Mouse (Mus musculus) embryonic stem cell, embryonic (primary cell): ENCODE measurements at regions not wholly inside any gene's neighbourhood (a gene's known extent, or its start where the extent isn't known, plus 50 kb on each side); places are given as distances from the start of the nearest gene placed in this dataset.

Experiments
- CTCF ChIA-PET, 4 experiments: fragments of 300-600 bp in 2 of 4; fragments of 350-600 bp in 2 of 4; sonication (Branson Sonifier 250); formaldehyde crosslinking; loops; one replicate each; lab custom pipeline; 2022; ENCODE audit warnings: inconsistent platforms in 2 of 4; lab: Charles Lee
- POLR2A ChIA-PET, 4 experiments: fragments of 300-600 bp in 2 of 4; fragments of 350-600 bp in 2 of 4; sonication (Branson Sonifier 250); formaldehyde crosslinking; loops; one replicate each; lab custom pipeline; 2022; ENCODE audit warnings: antibody characterized with exemption in 4 of 4, inconsistent platforms in 1 of 4; lab: Charles Lee

DNA sequence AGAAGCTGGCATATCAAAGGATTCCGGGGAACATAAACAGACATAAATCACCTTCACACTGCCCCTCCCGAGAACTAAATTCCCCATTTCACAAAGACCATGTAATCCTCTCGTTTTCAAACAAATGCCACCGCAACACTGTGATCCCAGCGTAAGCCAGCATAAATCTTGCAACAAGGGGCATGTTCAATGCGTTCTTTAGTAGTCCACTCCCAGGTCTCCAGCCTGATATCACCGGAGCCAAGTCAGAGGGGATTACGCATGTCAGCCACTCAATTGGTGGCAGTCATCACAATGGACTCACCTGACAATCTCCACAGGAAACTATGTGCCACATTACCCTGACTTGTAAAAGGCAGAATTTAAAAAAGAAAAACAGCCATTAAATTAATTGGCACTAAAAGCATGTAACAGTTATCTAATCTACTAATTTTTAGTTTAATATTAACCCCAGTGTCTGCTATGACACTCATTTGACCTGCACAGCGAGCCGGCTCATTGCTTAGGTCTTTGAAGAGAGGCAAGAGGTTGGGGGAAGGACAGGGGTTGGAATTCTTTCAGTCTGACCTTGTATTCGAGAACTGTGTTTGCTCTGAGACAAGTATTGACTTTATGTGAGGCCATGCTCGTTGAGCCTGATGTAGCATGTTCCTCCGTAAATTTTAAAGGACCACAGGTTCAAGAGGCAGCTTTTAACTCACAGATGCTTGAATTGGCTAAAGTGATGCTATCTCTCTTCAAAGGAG lies 252.0 kb upstream of the Rnf32 start:
- CTCF ChIA-PET, result no interaction called here

DNA sequence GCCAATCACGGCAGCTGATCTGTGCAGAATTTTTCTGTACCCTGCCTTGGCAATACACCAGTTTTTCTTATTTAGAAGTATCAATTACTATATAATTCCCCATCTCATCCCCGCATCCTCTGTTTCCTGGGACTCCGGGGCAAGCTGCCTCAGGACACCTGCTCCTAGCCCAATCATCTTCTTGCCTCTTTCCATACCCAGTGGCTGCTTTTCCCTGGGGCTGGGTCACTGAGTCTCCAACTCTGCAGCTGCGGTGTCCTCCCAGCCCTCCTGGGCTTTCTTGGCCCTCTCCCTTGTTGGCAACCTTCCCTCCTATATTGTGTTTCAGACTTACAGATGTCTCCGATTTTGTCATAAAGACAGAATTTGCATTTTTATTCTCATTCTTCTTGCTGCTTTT lies 254.8 kb upstream of the Rnf32 start:
- POLR2A ChIA-PET, result no interaction called here
- CTCF ChIA-PET, result no interaction called here

More for the DNA sequence above, 252.0 kb upstream of the Rnf32 start:
- POLR2A ChIA-PET, result interaction anchor here in 1 of 4 experiments (0.6 kb wide), 1 partner anchor 269 kb away, joined by 4 read pairs; no protein-coding TSS in a partner anchor

DNA sequence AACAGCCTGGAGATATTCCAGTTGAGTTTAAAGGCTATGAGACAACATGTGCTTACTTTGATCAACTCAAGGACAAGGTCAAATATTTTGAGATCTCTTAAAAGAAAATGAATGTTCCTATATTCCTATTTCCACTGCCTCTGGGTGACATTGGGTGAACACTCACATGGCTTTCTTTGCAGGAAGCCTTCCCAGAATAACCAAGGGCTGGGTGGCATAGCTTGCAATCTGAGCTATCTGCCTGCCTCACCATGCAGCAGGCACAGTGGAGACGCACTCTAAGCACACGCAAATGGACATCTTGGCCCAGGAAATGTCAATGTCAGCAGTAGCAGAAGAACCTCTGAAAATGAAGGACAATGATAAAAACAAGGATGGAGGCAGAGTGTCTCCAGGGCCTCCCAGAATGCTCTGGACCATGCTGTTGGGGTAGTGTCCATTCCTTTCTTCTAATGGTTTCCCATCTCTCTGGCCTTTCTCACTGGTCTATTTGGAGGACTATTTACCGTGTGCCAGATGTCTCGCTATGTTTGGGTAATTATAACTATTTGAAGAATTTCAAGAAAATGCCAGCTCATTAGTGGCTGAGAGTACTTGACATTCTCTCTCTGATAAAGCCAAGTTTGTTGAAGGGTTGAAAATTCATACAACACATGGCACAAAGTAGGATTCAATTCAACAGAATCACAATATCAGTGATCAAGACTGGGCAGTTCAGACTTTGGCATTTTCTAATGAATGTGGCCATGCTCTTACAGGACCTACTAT lies 276.3 kb upstream of the Rnf32 start:
- ChIA-PET POLR2A (no interaction called here), CTCF (no interaction called here)

DNA sequence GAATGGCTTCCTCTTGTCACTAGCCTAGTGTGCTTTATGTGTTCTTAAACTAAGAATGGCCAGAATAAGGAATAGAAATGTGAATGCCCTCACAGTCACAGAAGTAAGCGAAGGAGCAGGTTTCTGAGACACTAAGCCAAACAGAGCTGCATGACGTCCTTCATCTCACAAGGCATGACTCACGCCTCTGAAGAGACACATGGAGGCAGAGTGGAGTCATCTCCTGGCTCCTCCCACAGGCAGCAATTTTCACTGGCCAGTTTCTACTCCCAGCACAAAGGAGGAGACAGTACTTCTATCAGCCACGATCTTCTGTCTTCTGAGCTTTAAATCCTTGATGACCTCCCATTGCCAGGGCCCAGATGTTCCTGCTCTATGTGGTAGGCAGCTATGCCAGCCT lies 291.3 kb upstream of the Rnf32 start:
- POLR2A ChIA-PET, result no interaction called here
- CTCF ChIA-PET, result no interaction called here

DNA sequence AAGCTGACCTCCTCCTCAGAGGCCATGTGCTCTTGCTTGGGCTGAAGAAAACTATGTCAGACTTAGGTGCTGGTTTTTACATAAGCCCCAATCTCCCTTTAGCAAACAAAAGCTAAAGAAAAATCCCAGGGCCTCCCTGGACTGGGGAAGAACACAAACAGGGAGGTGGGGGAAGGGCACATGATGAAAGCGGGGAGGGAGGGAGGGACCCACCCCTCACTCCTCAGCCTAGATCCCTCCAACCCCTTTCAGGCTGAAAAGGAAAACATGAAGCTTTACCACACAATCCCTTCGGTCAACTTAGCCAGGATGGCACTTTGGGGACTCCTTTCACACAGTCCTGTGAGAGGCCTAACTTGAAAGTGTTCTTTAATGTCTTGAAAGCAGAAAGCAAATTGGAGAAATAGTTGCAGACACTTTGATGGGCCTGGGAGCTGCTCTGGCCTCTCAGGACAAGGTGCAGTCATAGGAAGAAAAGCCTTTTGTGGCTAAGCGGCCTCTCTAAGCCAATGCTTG lies 291.9 kb upstream of the Rnf32 start:
- CTCF ChIA-PET, result no interaction called here
- POLR2A ChIA-PET, result interaction anchor here in 2 of 4 experiments (0.6 kb wide), 2 partner anchors 12 to 613 kb away, joined by 3 to 4 read pairs; no protein-coding TSS in a partner anchor

DNA sequence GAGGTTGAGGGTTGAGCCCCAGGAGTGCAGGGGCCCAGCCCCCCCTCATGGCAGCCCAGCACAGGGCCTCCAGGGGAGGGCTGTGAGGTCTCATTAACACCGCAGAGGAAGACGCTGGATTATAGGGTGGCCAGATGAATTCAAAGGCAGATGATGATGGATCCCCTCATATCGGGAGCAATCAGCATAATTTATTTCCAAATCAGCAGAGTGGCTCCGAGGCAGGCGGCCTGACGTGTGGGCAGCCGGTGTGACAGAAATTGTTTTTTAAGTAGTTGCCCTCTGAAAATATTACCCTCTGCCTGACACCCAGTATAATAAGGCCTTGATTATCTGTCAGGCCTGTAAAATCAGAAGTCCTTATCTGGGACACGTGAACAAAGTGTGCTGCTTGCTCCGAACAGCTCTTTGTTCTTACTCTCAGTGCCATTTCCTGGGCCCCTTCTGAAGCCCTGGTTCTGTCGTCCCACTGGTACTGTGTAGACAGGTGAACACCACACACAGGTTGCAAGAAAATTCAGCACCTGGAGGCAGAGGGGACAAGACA lies 303.0 kb upstream of the Rnf32 start:
- ChIA-PET POLR2A (interaction anchor here in 1 of 4 experiments (0.9 kb wide), 1 partner anchor 11 kb away, joined by 3 read pairs; no protein-coding TSS in a partner anchor), CTCF (no interaction called here)

DNA sequence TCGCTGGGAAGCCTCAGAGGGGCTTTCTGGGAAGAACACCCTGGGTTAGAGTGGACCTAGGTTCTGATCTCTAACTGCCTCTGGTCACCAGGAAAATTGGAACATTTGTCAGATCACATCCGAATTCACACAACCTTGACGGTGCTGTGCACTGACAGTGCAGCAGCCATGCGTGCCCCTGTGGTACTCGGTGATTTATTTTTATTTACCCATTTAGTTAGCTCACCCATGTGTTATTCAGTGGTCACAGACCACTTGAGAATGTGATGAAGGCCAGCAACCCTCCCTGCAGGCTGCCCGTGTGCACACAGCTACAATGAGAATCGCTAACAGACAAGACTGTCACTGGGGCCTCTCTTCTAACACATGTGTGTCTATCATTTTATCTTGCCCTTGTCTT lies 303.8 kb upstream of the Rnf32 start:
- POLR2A ChIA-PET, result interaction anchor here in 1 of 4 experiments (0.9 kb wide), 1 partner anchor 12 kb away, joined by 3 read pairs; no protein-coding TSS in a partner anchor
- CTCF ChIA-PET, result no interaction called here

DNA sequence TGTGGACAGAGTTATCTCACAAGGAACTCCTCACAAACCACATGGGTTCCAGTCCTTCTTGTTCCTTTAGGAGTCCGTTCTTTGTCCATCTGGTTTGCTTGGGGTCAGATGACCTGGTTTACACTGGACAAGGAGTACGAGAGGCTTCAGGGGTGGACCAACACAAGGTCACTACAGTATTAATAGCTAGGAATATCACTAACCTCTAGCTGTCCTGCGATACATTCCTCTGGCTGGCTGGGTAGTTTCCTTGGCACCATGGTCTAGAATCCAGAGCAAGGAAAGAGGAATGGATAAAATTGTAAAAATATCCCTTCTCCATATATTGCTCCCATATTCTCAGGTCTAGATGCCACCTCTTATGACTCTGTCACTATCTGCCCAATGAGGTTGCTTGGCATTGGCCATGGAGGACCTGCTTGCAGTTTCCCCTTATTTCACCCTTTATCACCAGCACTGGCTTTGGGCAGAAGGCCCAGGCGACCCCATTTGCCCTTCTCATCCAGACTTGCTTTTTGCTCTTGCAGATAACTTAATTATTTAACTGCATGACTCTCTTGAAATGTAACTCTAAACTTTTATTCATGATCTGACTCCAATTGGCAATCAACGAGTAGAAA lies 310.9 kb upstream of the Rnf32 start:
- ChIA-PET POLR2A (no interaction called here), CTCF (no interaction called here)

DNA sequence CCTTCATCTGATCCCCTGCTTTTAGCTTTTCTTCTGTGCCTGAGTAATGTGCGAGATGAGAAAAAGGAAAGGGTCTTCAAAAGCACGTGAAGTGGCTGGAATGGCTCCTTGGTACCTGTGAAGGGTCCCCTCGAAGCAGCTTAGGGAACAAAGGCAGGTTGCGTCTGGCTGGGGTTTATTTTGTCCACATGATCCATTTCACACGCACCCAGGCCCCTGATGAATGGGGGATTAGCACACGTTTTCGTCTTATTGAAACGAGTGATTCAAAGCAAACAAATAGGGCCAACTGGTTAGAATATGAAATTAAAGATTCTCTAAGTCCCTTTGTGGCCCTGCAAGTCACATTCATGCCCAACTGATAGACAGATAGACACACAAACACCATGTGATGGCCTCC lies 319.6 kb upstream of the Rnf32 start:
- CTCF ChIA-PET, result interaction anchor here in 1 of 4 experiments (0.7 kb wide), 1 partner anchor 234 kb away, joined by 21 read pairs; no protein-coding TSS in a partner anchor
- POLR2A ChIA-PET, result no interaction called here

DNA sequence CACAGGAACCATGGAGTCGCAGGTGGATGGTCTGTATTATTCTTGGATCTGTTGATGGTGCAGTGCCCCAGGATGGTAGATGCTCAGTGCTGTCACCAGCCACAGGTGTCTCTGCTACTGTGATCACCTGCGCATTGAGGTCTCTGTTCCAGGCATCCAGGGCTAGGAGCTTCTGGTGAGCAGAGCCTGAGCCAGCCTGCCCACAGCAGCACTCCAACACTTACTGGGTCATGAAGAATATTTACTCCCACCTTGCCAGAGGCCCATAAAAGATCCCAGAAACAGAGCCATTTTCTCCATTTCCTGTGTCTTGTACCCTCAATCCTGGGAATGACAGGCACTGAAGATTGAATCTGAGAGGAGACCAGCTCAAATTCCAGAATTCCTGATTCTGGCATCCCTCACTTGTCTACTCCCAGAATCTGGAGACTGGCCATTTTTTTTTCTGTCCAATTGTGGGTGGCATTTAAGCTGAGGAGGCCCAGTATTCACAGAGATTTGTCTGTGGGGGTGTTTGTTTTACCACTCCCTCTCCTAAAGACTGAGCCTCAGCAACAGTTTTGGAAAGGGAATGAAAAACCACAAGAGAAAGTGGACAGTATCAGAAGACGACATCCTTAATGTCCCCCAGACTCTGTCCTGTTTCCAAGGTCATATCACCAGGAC lies 322.1 kb upstream of the Rnf32 start:
- ChIA-PET CTCF (no interaction called here), POLR2A (no interaction called here)

DNA sequence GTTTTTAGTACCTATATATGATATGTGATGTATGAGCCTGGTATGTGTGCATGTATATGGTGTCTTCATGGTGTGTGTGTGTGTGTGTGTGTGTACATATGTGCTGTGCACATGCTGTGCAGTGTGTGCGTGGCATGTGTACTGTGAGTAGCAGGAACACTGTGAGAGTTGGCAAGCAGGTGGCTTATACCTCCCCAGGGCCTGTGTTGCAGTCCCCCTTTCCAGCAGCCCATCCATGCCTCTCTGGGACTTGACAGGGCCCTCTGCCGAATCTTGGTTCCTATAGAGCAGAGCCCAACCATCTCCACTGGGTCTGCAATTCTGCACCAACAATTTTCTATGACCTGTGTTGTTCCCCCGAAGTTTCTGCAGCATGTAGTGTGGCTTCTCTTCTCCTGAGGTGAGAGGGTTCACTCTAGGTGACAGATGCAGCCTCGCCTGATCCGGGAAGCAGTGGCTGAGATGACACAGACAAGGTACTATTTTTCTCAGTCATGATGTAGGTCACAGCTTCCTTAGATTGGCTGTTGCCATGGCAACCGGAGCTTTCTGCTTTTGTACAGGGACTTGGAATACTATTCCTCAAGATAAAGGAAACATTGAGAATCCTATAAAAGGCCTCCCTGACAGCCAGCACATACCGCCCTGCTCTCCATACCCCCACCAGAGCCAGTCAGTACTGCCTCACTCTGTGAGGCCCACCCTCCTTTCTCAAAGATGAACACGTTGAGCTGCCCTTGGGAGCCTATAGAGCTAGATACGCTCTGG lies 336.0 kb upstream of the Rnf32 start:
- CTCF ChIA-PET, result no interaction called here

DNA sequence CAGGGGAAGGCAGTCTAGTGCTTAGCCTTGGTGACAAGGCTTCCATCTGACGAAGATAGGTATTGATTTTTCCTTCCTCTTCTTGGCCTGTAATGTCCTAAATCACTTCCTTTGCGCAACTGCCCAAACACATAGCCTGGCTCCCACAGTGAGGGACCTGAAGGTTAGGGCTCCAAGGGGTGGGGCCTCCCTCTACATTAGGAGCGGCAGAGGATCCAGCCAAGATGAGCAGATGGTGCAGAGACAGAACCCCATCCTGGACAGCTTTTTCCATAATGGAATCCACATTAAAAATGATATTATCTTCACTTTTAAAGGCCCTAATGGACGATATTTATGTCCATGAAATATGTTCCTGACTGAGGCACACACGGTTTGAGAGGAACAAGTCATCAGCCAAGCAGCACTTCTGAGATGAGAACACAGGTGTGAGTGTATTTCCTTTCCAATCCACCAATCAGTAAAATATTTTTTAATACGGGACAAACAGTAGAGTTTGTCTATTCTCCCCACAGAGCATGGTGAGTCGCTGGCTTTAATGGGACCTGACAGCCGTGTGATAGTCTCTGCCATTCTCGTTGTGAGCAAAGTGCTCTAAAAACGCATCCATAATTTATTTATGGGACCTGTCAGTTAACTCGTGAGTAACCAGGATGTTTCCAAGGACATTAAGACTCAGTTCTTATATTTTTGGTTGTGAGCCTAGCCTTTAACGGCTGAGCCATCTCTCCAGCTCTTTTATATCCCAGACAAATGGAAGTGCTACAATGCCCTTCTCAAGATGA lies 357.5 kb upstream of the Rnf32 start:
- ChIA-PET POLR2A (no interaction called here), CTCF (no interaction called here)

More for the DNA sequence above, 336.0 kb upstream of the Rnf32 start:
- POLR2A ChIA-PET, result no interaction called here

DNA sequence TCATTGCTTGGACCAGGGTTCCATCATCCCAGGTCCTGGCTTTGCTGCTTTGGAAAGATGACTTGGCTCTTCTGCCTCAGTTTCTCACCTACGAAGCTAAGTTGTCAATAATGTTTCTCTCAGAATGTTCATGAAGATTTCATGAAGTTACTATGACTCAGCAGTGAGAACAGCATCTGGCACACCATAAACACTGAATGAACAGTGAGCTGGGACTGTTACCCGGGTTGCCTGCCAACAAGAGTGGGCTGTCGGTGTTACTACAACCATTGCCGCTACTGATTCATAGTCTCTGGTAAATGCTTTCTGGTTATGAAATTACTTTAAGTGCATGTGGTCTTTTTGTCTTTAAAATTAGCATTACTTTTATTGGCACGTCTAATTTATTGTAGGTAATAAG lies 352.0 kb upstream of the Shh start:
- CTCF ChIA-PET, result interaction anchor here in 1 of 4 experiments (0.5 kb wide), 1 partner anchor 1134 kb away, joined by 3 read pairs; no protein-coding TSS in a partner anchor

DNA sequence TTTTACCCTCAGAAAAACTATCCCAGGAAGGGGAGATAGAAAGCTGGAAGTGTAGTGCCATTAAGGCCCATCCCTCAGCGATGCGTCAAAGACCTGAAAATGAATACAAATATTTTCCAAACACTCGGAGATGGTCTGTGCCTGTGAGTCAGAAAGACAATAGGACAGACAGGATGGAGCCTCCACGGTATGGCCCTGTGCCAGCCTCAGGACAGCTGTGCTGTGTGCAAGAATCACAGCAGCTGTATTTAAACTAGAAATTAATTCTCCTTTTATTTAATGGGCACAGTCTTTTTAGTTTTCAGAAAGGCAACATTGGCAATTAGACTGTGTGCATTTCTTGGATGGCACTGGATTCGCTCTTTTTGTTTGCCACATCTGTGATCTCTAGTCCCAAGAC lies 340.9 kb upstream of the Shh start:
- ChIA-PET POLR2A (interaction anchor here in 1 of 4 experiments (0.5 kb wide), 1 partner anchor 798 kb away, joined by 3 read pairs; no protein-coding TSS in a partner anchor), CTCF (no interaction called here)

More for the DNA sequence above, 352.0 kb upstream of the Shh start:
- POLR2A ChIA-PET, result no interaction called here

DNA sequence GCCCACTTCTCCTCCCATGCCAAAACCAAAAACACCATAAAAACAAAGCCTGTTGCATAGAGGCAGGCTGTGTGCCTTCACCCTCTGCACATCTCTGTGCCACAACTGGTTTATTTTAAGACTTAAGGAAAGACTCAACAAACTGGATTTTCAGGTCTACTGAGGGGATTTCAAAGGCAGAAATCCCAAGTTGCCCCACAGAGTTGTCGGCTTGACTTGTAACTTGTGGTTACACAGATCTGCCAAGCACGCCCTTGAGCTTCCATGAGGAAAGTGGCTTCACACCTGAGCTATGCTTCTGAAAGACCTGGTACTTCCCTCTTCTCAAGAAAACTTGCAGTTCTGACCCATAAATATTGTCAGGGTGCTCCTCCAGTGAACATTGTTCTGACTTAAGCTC lies 332.4 kb upstream of the Shh start:
- ChIA-PET POLR2A (no interaction called here), CTCF (no interaction called here)

DNA sequence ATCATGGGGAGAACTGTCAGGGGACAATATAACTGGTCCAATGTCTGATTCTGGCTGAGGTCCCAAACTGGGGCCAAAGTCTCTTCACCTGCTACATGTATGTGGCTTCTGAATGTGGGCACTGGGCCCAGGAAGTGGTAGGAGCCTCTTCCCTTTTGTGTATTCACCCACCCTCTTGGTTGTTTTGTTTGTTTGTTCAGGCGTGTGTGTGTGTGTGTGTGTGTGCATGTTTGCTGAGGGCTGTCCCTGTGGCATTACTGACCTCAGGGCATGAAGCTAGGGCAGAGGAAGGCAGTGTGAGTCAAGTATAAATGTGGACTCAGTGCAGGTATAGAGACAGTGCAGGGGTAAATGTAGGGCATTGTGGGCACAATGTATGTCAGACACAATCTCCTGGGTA lies 331.3 kb upstream of the Shh start:
- ChIA-PET POLR2A (no interaction called here), CTCF (no interaction called here)

DNA sequence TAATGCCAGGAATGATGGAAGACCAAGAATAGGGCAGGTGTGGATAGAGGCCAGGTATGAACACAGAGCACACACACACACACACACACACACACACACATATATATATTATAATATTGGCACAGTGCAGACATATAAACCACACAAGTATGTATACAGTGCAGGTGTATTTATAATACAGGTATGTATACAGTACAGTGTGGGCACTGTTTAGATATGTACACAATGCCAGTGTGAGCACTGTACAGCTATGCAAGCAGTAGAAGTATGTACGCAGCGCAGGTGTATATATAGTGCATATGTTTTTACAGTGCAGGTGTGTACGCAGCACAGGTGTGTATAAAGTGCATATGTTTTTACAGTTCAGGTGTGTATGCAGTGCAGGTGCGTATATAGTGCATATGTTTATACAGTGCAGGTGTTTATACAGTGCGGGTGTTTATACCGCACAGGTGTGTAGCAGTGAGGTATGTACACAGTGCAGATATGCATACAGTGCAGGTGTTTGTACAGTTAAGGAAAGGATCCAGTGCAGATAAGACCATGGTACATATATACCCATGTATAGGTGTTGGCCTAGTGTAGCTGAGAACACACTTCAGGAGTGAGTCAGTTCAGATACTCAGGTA lies 328.2 kb upstream of the Shh start:
- CTCF ChIA-PET, result no interaction called here
- POLR2A ChIA-PET, result no interaction called here
